ENCODE assay signal across 8 mouse cellular contexts in the genomic region with DNA sequence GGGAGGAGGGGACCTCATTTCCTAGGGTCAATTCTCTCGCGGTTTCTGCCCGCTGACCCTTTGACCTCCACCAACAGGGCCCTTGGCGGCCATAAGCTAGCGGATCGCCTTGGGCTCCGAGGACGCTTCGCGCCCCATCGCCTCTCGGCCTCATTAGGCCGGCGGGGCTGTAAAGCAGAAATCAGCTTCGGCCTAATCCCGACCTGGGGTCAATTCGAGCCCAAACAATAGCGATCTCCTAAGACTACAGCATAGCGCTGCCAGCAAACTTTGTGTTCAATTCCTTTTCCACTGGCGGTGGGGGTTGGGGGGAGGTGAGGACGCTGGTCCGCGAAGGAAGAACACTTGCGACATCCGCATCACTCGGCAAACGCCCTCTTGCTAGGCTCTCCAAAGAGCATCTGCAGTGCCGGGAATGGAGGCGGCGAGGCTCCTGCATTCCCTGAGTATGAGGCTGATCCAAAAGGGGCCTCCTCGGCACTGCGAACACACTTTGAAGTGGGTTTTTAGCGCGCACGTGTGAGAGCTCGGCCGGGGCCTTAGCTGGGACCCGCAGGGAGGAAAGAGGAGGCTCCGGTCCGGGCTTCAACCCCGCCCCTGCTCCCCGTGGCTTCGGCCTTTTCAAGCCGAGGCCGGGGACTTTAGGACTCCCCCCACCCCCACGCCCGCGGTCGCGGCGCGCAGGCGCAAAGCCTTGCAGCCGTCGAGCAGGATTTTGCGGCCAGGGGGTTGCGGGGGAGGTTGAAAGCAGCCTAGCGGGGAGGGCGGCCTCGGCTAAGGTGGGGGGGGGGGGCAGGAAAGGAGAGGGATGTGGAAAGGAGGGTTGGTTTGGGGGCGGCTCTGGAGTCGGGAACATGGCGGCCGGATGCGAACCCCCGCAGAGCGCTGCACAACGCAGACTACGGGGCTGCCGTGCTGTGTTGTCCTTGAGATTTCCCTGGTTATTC. TPM values are rescaled to one million over a fixed set of nuclear protein-coding genes. Genes with fewer than 3 reads are reported as not detected.
DNase-seq lines count a peak whose midpoint lies in the region; ATAC-seq and TF ChIP-seq lines count a peak whose summit lies in the region.

No protein-coding gene starts in this region.

- H3K36me3 ChIP-seq in liver, embryonic 11.5 days (ENCODE audit: control insufficient read depth, insufficient read depth, low read length) = no peaks in the 10 kb centered on the region
- H3K36me3 ChIP-seq in embryonic facial prominence, embryonic 12.5 days = no peaks in the 10 kb centered on the region
- H3K36me3 ChIP-seq in limb, embryonic 13.5 days = no peaks in the 10 kb centered on the region
- no peaks in the 10 kb centered on the region for H3K36me3 ChIP-seq in stomach, postnatal 0 days (ENCODE audit: control insufficient read depth, insufficient read depth, low read length)

- H3K27me3 ChIP-seq in liver, embryonic 11.5 days (replicated peaks; ENCODE audit: control insufficient read depth, insufficient read depth, low read length) = peaks cover 46% of the 10 kb centered on the region
- peaks cover 21% of the 10 kb centered on the region for H3K27me3 ChIP-seq in embryonic facial prominence, embryonic 12.5 days
- peaks cover 19% of the 10 kb centered on the region; the same call in 1 of the 2 replicates for H3K27me3 ChIP-seq in limb, embryonic 13.5 days
- no peaks in the 10 kb centered on the region for H3K27me3 ChIP-seq in stomach, postnatal 0 days (ENCODE audit: control insufficient read depth, insufficient read depth, low read length)

- DNase-seq in liver, embryonic 11.5 days (ENCODE audit: low spot score) = no peak
- DNase-seq in liver = no peak
- DNase-seq in stomach, postnatal 0 days (ENCODE audit: low spot score) = no peak
- DNase-seq in spleen, adult 12 weeks (ENCODE audit: low spot score) = no peak
- DNase-seq in left cerebral cortex, postnatal 14 days (ENCODE audit: low spot score in 2 of 2) = no peak
- no peak for DNase-seq in gastrocnemius, postnatal 4 days (ENCODE audit: low spot score in 2 of 2)

- intact Hi-C loops in left cerebral cortex, postnatal 14 days (cut with DNase I) = no loop called here

- no peak for TF ChIP-seq EP300 in stomach, postnatal 0 days (optimal IDR thresholded peaks at IDR 0.05)

- WGBS in liver, embryonic 11.5 days = 20% methylated on average over 70 of the region's 70 CpGs
- WGBS in embryonic facial prominence, embryonic 12.5 days = 19% methylated on average over 62 of the region's 70 CpGs
- WGBS in limb, embryonic 13.5 days = 22% methylated on average over 65 of the region's 70 CpGs
- WGBS in stomach, postnatal 0 days = 19% methylated on average over 58 of the region's 70 CpGs

- H3K4me2 ChIP-seq in liver, embryonic 11.5 days = peak overlapping the region; percentile 39
- H3K4me2 ChIP-seq in embryonic facial prominence, embryonic 12.5 days (replicated peaks) = peak overlapping the region; percentile 46
- peak overlapping the region; percentile 63 for H3K4me2 ChIP-seq in limb, embryonic 13.5 days (replicated peaks)
- H3K4me2 ChIP-seq in stomach, postnatal 0 days (replicated peaks; ENCODE audit: low read depth) = peak overlapping the region; percentile 40

- H3K4me1 ChIP-seq in liver, embryonic 11.5 days (replicated peaks; ENCODE audit: control insufficient read depth, insufficient read depth, low read length) = no peaks in the 10 kb centered on the region
- no peaks in the 10 kb centered on the region for H3K4me1 ChIP-seq in embryonic facial prominence, embryonic 12.5 days
- H3K4me1 ChIP-seq in limb, embryonic 13.5 days = no peaks in the 10 kb centered on the region
- H3K4me1 ChIP-seq in stomach, postnatal 0 days (replicated peaks; ENCODE audit: control insufficient read depth, insufficient read depth) = no peaks in the 10 kb centered on the region

- H3K4me3 ChIP-seq in liver, embryonic 11.5 days (ENCODE audit: low read depth, low read length) = peak overlapping the region; percentile 31
- peak overlapping the region; percentile 36 for H3K4me3 ChIP-seq in embryonic facial prominence, embryonic 12.5 days
- peak overlapping the region; percentile 42 for H3K4me3 ChIP-seq in limb, embryonic 13.5 days
- peak overlapping the region; percentile 26 for H3K4me3 ChIP-seq in stomach, postnatal 0 days (ENCODE audit: low read depth, low read length)

- no peak overlapping the region for H3K9ac ChIP-seq in liver, embryonic 11.5 days (ENCODE audit: low read depth, low read length)
- no peak overlapping the region for H3K9ac ChIP-seq in embryonic facial prominence, embryonic 12.5 days
- peak overlapping the region; percentile 56 for H3K9ac ChIP-seq in limb, embryonic 13.5 days
- H3K9ac ChIP-seq in stomach, postnatal 0 days (ENCODE audit: low read length) = no peak overlapping the region

- H3K9me3 ChIP-seq in liver, embryonic 11.5 days (ENCODE audit: control insufficient read depth, low read length) = no peaks in the 10 kb centered on the region
- no peaks in the 10 kb centered on the region for H3K9me3 ChIP-seq in embryonic facial prominence, embryonic 12.5 days
- no peaks in the 10 kb centered on the region for H3K9me3 ChIP-seq in limb, embryonic 13.5 days
- H3K9me3 ChIP-seq in stomach, postnatal 0 days (ENCODE audit: control insufficient read depth, low read length) = no peaks in the 10 kb centered on the region

- no peak for ATAC-seq in liver, embryonic 11.5 days (replicated peaks; ENCODE audit: low FRiP score)
- ATAC-seq in embryonic facial prominence, embryonic 12.5 days (ENCODE audit: insufficient number of reproducible peaks, insufficient read depth, low FRiP score, low TSS enrichment) = peak; percentile 79
- ATAC-seq in limb, embryonic 13.5 days (ENCODE audit: low FRiP score, low read depth) = peak; percentile 92
- ATAC-seq in stomach, postnatal 0 days (ENCODE audit: low FRiP score, low TSS enrichment) = no peak

- no peak for TF ChIP-seq CTCF in stomach, postnatal 0 days (IDR thresholded peaks at IDR 0.05; ENCODE audit: low read depth)

- H3K27ac ChIP-seq in liver, embryonic 11.5 days (ENCODE audit: low read depth, low read length) = no peak overlapping the region
- 0 out of 2 replicates have a peak overlapping the region, but pooled peaks have one; percentile 1 for H3K27ac ChIP-seq in embryonic facial prominence, embryonic 12.5 days
- peak overlapping the region; percentile 55; the same call in 1 of the 2 replicates for H3K27ac ChIP-seq in limb, embryonic 13.5 days
- H3K27ac ChIP-seq in stomach, postnatal 0 days (replicated peaks) = no peak overlapping the region

RNA-seq across cellular contexts. Expression of a gene that starts 15.8 kb away (rescaled TPM):
- 0.05 TPM in 1 of 2 replicates, not detected in the other for polyA plus RNA-seq in liver, embryonic 11.5 days (2014; fragmentation: Nextera tagmentation; extraction: Ambion mirVana)
- polyA plus RNA-seq in embryonic facial prominence, embryonic 12.5 days (2016; fragmentation: Nextera tagmentation; extraction: Ambion mirVana) = 3.2 and 3.4 TPM in 2 replicates
- polyA plus RNA-seq in limb, embryonic 13.5 days (2015; fragmentation: Nextera tagmentation; extraction: Ambion mirVana) = 8.6 and 9.1 TPM in 2 replicates
- polyA plus RNA-seq in stomach, postnatal 0 days (2015; fragmentation: Nextera tagmentation; extraction: Ambion mirVana) = 0.04 TPM in 1 of 2 replicates, not detected in the other
- total RNA-seq in left cerebral cortex, postnatal 14 days (2021) = 1 to 10 TPM; 4.1 to 4.7 TPM
- not detected for total RNA-seq in gastrocnemius, postnatal 4 days (2021)

Comparison
In these comparisons a context has a peak if more than half of its experiments do, and no peak if none do; other contexts are left out.
1. ATAC-seq: peak in embryonic facial prominence, embryonic 12.5 days (single experiment) and limb, embryonic 13.5 days (single experiment); none in liver, embryonic 11.5 days (single experiment) and stomach, postnatal 0 days (single experiment).
2. H3K27ac ChIP-seq: peak in embryonic facial prominence, embryonic 12.5 days (single experiment) and limb, embryonic 13.5 days (single experiment); none in liver, embryonic 11.5 days (single experiment) and stomach, postnatal 0 days (single experiment).
3. Peak in every context shown above with its lines, with median percentiles within 50 percentile points of each other: H3K4me2 ChIP-seq and H3K4me3 ChIP-seq.